Mouse (Mus musculus) cortical plate, adult 2 months (tissue): ENCODE measurements around the gene Gm47985. TPM values are rescaled to one million over a fixed set of nuclear protein-coding genes. Genes with fewer than 3 reads are reported as not detected.
"Not testable (repeated sequence)": the region's sequence is repeated elsewhere in the genome, so short reads cannot be mapped to it uniquely, and the experiment has no call there.

Source experiments
- H3K27ac ChIP-seq: fragments of 200-500 bp; 2 replicates; pipeline ENCODE4 v1.5.1; 2012; ENCODE audit warnings: low read length, control low read depth, inconsistent platforms; ENCODE audit not compliant: insufficient read depth
- H3K4me1 ChIP-seq: fragments of 200-500 bp; 2 replicates; pipeline ENCODE4 v1.6.1; 2011; ENCODE audit warnings: low read length; ENCODE audit not compliant: control insufficient read depth, insufficient read depth
- H3K4me3 ChIP-seq: fragments of 200-500 bp; 2 replicates; pipeline ENCODE4 v1.5.1; 2011; ENCODE audit warnings: mild to moderate bottlenecking, low read length, control low read depth; ENCODE audit not compliant: insufficient read depth
- CTCF ChIP-seq: fragments of 200-500 bp; IDR thresholded peaks from 2 replicates; pipeline ENCODE4 v1.5.1; 2011; ENCODE audit warnings: mild to moderate bottlenecking, control low read depth, low read length; ENCODE audit not compliant: insufficient read depth; ENCODE audit errors: extremely low read depth
- POLR2A ChIP-seq: fragments of 200-500 bp; IDR thresholded peaks from 2 replicates; pipeline ENCODE4 v1.6.1; 2011; ENCODE audit warnings: mild to moderate bottlenecking, low read length, control low read depth; ENCODE audit not compliant: insufficient read depth; ENCODE audit errors: extremely low read depth
- polyA plus RNA-seq: library from polyadenylated mRNA; depleted of rRNA; stranded (reverse); fragments of >200 nt; gene quantifications from 2 replicates; pipeline ENCODE4 v1.2.3, GENCODE M21; 2012

Gene Gm47985
- polyA plus RNA-seq, 1 experiment = not detected

- not testable (repeated sequence) for H3K4me1 ChIP-seq, H3K27ac ChIP-seq, H3K4me3 ChIP-seq
Measured at GRCm38 (mm10) chr1:151208493-151208892, 26.2 kb downstream of the Gm47985 start.

- H3K27ac ChIP-seq, H3K4me3 ChIP-seq, H3K4me1 ChIP-seq: not testable (repeated sequence)
Measured at GRCm38 (mm10) chr1:151208944-151209343, 26.6 kb downstream of the Gm47985 start.

GRCm38 (mm10) chr1:151209824-151210355, 27.6 kb downstream of the Gm47985 start, which contains the start of gene Gm47996:
Gene Gm47996 (plus strand): TSS chr1:151210131.
- H3K4me1 ChIP-seq, H3K27ac ChIP-seq, H3K4me3 ChIP-seq: not testable (repeated sequence)

DNA sequence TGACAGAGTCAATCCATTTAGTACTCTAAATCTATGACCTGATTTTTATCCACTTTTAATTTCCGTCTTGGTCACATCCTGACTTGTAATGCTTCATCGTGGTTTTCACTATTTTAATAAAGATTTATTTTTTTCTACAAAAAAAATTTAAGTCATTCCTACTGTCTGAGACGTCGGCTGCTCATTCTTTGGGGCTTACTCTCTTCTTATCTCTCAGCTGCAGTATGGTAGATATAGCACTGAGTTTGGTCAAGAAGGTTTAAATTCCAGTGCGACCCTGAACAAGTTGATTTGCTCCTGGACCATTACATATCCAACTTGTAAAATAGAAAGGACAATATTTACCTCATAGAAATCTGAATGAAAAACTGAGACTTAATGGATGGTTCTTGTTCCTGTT, 29.3 kb downstream of the Gm47985 start:
- H3K4me3 ChIP-seq, H3K4me1 ChIP-seq, H3K27ac ChIP-seq: not testable (repeated sequence)

- H3K4me1 ChIP-seq = no peaks in the 10 kb centered on the region
- H3K4me3 ChIP-seq = no peak overlapping the region
- H3K27ac ChIP-seq = no peak overlapping the region
- TF ChIP-seq CTCF (no peak), POLR2A (no peak)
Measured at GRCm38 (mm10) chr1:151214862-151215261, 32.5 kb downstream of the Gm47985 start.

DNA sequence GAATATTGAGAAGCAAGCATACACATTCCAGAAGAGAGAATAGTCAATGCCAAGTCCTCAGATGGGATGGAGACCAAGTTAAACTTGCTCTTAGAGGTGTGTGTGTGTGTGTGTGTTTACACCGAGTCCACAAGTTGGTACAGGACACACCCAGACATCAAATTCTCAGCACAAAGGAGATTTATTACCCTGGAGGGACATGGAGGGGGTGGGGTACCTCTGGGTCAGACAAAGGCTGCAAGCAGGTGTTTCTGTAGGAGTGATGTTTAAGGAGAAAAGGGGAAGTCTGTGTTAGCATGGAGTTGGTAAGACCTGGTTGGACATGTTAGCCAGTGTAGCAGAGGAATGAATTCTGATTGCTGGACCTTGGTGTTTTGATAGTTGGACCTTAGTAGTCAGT, 33.6 kb downstream of the Gm47985 start:
- TF ChIP-seq CTCF (no peak), POLR2A (no peak)
- no peak overlapping the region for H3K4me3 ChIP-seq
- no peak overlapping the region for H3K27ac ChIP-seq
- H3K4me1 ChIP-seq = no peaks in the 10 kb centered on the region

DNA sequence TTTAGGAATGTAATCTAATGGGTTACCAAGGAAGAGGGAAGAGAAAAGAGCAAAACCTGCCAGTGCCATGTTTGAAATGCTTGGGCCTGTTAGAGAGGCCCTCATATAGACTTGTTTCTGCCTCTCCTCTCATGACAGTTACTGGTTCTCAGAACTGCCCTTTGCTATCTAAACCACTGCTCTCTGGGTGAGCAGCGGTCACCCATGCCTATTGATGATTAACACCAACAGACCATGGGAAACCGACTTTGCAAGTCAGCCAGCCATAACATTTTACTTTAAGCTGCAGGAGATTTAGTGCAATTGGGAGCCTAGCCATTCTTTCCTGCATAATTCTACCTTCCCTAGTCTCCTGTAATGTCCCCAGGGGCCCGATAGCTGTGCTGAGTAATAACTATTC, 34.1 kb downstream of the Gm47985 start:
- Histone ChIP-seq H3K27ac (no peak overlapping the region), H3K4me3 (no peak overlapping the region), H3K4me1 (no peaks in the 10 kb centered on the region)
- TF ChIP-seq CTCF (no peak), POLR2A (no peak)

GRCm38 (mm10) chr1:151219045-151219444, 36.7 kb downstream of the Gm47985 start:
- Histone ChIP-seq H3K4me1 (no peaks in the 10 kb centered on the region), H3K27ac (no peak overlapping the region), H3K4me3 (no peak overlapping the region)
- TF ChIP-seq POLR2A (no peak), CTCF (no peak)

- Histone ChIP-seq H3K4me1 (no peaks in the 10 kb centered on the region), H3K4me3 (no peak overlapping the region), H3K27ac (no peak overlapping the region)
- no peak for TF ChIP-seq CTCF
- TF ChIP-seq POLR2A = no peak
Measured at GRCm38 (mm10) chr1:151220098-151220497, 37.8 kb downstream of the Gm47985 start.

DNA sequence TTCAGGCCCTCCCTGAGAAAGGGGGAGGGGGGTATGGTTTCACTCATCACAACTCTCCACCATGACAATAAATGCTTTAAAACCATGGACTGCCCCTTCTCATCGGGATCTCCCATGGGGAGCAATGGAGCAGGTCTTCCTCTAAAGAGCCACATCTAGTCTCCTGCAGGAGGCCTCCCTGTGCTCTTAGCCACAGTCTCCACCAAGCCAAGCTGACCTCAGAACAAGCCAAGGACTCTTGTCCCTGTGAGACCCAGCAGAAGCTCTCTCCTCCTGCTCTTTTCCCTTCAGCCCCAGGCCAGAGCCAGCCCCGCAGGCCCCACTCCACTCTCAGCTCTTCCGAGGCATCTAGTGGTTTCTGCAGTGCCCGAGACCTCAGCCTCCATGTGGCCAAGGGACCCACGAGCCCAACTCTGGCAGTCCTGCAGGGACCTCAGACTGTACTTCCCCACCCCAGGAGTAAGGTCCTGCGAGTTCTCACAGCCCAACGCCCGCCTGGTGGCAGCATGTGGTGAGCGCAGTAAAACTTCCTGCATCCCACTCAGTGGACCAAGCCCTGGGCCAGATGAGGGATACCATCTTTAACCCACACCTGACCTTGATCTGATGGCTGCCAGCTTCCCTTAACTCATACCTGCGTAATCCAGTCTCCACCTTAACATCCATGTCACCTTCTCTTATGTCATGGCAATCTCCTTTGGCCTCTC, 40.4 kb downstream of the Gm47985 start:
- H3K4me3 ChIP-seq = no peak overlapping the region
- TF ChIP-seq POLR2A (no peak), CTCF (no peak)
- H3K4me1 ChIP-seq = no peaks in the 10 kb centered on the region
- H3K27ac ChIP-seq = no peak overlapping the region

GRCm38 (mm10) chr1:151223377-151223776, 41.0 kb downstream of the Gm47985 start:
- TF ChIP-seq CTCF = no peak
- no peak for TF ChIP-seq POLR2A
- H3K27ac ChIP-seq = no peak overlapping the region
- H3K4me3 ChIP-seq = no peak overlapping the region
- no peaks in the 10 kb centered on the region for H3K4me1 ChIP-seq
